Mouse (Mus musculus) kidney, adult 2 months (tissue): ENCODE results near the gene Usp2. TPM values are rescaled to one million over a fixed set of nuclear protein-coding genes. Genes with fewer than 3 reads are reported as not detected.

Source experiments
- DNase-seq: peaks from one replicate; pipeline ENCODE4 v3.0.0; 2021
- H3K27ac ChIP-seq: fragments of 200-500 bp; 2 replicates; pipeline ENCODE4 v1.5.1; 2012; ENCODE audit warnings: low read depth, low read length, control low read depth, inconsistent platforms; ENCODE audit not compliant: insufficient read depth
- H3K27me3 ChIP-seq: fragments of 200-500 bp; replicated peaks from 2 replicates; pipeline ENCODE4 v1.6.1; 2012; ENCODE audit warnings: mild to moderate bottlenecking, moderate library complexity, low read length, inconsistent platforms; ENCODE audit not compliant: control insufficient read depth, insufficient read depth
- H3K36me3 ChIP-seq: fragments of 200-500 bp; 2 replicates; pipeline ENCODE4 v1.6.1; 2012; ENCODE audit warnings: mild to moderate bottlenecking, moderate library complexity, low read length, inconsistent platforms; ENCODE audit not compliant: control insufficient read depth, insufficient read depth
- H3K4me1 ChIP-seq: fragments of 200-500 bp; 2 replicates; pipeline ENCODE4 v1.6.1; 2011; ENCODE audit warnings: low read length; ENCODE audit not compliant: control insufficient read depth, insufficient read depth
- H3K4me3 ChIP-seq: fragments of 200-500 bp; 2 replicates; pipeline ENCODE4 v1.5.1; 2011; ENCODE audit warnings: mild to moderate bottlenecking, low read depth, low read length, control low read depth; ENCODE audit not compliant: insufficient read depth
- CTCF ChIP-seq: fragments of 200-500 bp; conservative IDR thresholded peaks from 2 replicates; pipeline ENCODE4 v1.5.1; 2011; ENCODE audit warnings: low read depth, mild to moderate bottlenecking, control low read depth, low read length, moderate library complexity, mixed read lengths; ENCODE audit not compliant: insufficient read depth, insufficient read length
- POLR2A ChIP-seq: fragments of 200-500 bp; IDR thresholded peaks from one replicate; pipeline ENCODE4 v1.6.1; 2011; ENCODE audit warnings: low read depth, low read length, control low read depth
- WGBS: fragments of 180-500 bp; shearing (Covaris S2); methylation state at CpG from one replicate; pipeline ENCODE4 v1.1.7; 2018; 5-methylcytosine and 5-hydroxymethylcytosine counted together
- polyA plus RNA-seq: library from polyadenylated mRNA; depleted of rRNA; stranded (reverse); fragments of >200 nt; gene quantifications from 2 replicates; pipeline ENCODE4 v1.2.3, GENCODE M21; 2012

Gene Usp2
- polyA plus RNA-seq, 1 experiment = 55.5 TPM

GRCm38 (mm10) chr9:44119948-44120465, 53.2 kb downstream of the Usp2 start:
- Histone ChIP-seq H3K4me1 (peaks cover 1% of the 10 kb centered on the region; the same call in 1 of the 2 replicates), H3K27me3 (no peaks in the 10 kb centered on the region), H3K36me3 (no peaks in the 10 kb centered on the region), H3K27ac (no peak overlapping the region), H3K4me3 (no peak overlapping the region)
- DNase-seq = no peak
- TF ChIP-seq POLR2A = no peak
- no peak for TF ChIP-seq CTCF
- 73% methylated on average over 8 of the region's 8 CpGs for WGBS

- no peaks in the 10 kb centered on the region for H3K36me3 ChIP-seq
- H3K4me3 ChIP-seq = no peak overlapping the region
- peak; percentile 60 for TF ChIP-seq CTCF
- no peak for TF ChIP-seq POLR2A
- peak; percentile 52 for DNase-seq
- no peaks in the 10 kb centered on the region for H3K27me3 ChIP-seq
- H3K27ac ChIP-seq = no peak overlapping the region
- WGBS = 67% methylated on average over 6 of the region's 6 CpGs
- peaks cover 16% of the 10 kb centered on the region; the same call in 1 of the 2 replicates for H3K4me1 ChIP-seq
Measured at GRCm38 (mm10) chr9:44124317-44124716, 57.5 kb downstream of the Usp2 start.

- H3K4me1 ChIP-seq = peaks cover 16% of the 10 kb centered on the region; the same call in 1 of the 2 replicates
- no peaks in the 10 kb centered on the region for H3K27me3 ChIP-seq
- 20% methylated on average over 5 of the region's 5 CpGs for WGBS
- H3K4me3 ChIP-seq = no peak overlapping the region
- no peaks in the 10 kb centered on the region for H3K36me3 ChIP-seq
- H3K27ac ChIP-seq = no peak overlapping the region; the same call in 1 of the 2 replicates
- DNase-seq = peak; percentile 24
- TF ChIP-seq CTCF (no peak), POLR2A (no peak)
Measured at GRCm38 (mm10) chr9:44125026-44125425, 58.2 kb downstream of the Usp2 start.

DNA sequence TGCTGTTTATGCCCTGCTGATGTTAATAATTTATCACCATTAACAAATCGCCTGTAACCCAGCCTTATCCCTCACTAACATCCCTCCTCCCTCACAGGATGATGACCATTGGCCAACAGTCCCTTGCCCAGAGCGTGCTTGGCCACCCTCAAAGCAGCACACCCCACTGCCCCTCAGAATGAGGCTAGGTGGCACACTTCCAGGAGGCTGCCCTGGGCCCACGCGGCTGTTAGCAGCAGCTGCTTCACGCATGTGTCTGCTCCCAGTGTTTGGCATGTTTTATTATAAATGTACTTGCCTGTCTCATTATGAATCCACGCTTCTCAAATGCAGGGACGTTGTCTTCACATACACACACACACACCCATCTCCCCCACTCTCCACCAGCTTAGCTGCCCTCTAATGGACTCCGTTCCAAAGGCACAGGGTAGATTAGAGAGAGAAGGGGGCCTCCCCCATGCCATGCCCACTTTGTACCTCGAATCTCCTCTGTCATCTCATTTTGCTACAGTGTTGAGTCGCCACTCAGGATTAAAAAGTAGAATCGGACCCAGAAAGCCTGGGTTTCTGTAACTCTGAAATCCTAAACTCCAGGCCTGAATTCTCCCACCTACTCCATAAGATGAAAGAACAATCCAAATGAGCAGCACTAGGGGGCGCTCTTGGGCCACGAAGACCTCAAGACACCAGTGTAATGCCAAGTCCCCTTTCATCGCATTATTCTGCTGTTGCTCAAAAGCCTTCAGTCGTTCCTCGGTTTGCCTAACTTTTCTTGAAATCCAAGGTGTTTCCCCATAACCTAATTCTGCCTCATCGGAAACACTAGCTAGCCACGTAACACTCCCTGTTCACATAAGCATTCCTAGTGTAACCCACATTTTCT, 59.0 kb downstream of the Usp2 start:
- peak; percentile 94 for DNase-seq
- WGBS = 12% methylated on average over 18 of the region's 18 CpGs
- H3K4me1 ChIP-seq = peaks cover 16% of the 10 kb centered on the region; the same call in 1 of the 2 replicates
- no peak for TF ChIP-seq POLR2A
- peak; percentile 92 for TF ChIP-seq CTCF
- H3K27ac ChIP-seq = peak overlapping the region; percentile 11; the same call in 1 of the 2 replicates
- H3K27me3 ChIP-seq = no peaks in the 10 kb centered on the region
- no peaks in the 10 kb centered on the region for H3K36me3 ChIP-seq
- H3K4me3 ChIP-seq = no peak overlapping the region

DNA sequence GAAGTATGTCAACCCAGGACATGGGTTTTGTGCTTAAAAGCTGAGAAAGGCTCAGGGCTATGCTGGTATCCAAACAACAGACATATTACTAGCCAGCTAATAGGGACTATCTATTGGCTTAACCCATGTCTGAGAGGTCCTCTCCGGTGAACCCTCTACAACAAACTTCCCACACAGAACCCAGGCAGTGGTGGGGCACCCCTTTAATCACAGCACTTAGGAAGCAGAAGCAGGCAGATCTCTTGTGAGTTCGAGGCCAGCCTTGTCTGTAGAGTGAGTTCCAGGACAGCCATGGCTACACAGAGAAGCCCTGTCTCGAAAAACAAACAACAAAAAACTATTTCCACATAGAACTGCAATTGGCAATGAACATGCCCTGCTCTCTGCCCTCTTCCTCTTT, 59.9 kb downstream of the Usp2 start:
- Histone ChIP-seq H3K36me3 (no peaks in the 10 kb centered on the region), H3K4me3 (no peak overlapping the region), H3K27ac (peak overlapping the region; percentile 26; the same call in 1 of the 2 replicates), H3K27me3 (no peaks in the 10 kb centered on the region), H3K4me1 (peaks cover 16% of the 10 kb centered on the region; the same call in 1 of the 2 replicates)
- 74% methylated on average over 3 of the region's 3 CpGs for WGBS
- TF ChIP-seq CTCF (no peak), POLR2A (no peak)
- no peak for DNase-seq

- Histone ChIP-seq H3K4me3 (no peak overlapping the region), H3K4me1 (peaks cover 16% of the 10 kb centered on the region; the same call in 1 of the 2 replicates), H3K36me3 (no peaks in the 10 kb centered on the region), H3K27ac (no peak overlapping the region), H3K27me3 (no peaks in the 10 kb centered on the region)
- TF ChIP-seq CTCF (no peak), POLR2A (no peak)
- DNase-seq = peak; percentile 88
- 30% methylated on average over 3 of the region's 3 CpGs for WGBS
Measured at GRCm38 (mm10) chr9:44127351-44127801, 60.6 kb downstream of the Usp2 start.

DNA sequence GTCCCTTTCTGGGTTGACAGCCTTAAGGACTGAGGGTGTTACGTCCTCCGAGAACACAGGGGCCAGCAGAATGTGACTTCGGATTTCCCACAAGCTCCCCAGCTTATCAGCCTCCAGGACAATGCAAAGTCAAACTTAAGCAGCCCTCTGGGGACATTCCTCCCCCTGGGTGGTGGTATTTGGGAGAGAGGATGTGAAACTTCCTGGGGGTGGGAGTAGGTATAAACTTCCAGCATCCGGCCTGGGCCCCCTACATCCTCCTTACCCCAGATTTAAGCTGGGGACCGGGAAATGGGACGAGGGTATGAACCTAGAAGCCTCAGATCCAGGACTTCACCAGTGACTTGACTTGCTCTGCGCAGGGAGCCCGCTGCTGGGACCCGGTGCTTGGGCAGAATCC, 62.8 kb downstream of the Usp2 start:
- H3K27me3 ChIP-seq = no peaks in the 10 kb centered on the region
- H3K36me3 ChIP-seq = no peaks in the 10 kb centered on the region
- peak overlapping the region; percentile 29 for H3K4me3 ChIP-seq
- peak overlapping the region; percentile 82 for H3K27ac ChIP-seq
- no peak for DNase-seq
- WGBS = 37% methylated on average over 9 of the region's 9 CpGs
- H3K4me1 ChIP-seq = peaks cover 23% of the 10 kb centered on the region; the same call in 1 of the 2 replicates
- TF ChIP-seq CTCF (no peak), POLR2A (no peak)
